Mouse (Mus musculus) lung, postnatal 0 days (tissue): ENCODE measurements around the gene Plpp7.

ENCODE experiments used
- CTCF ChIP-seq: IDR thresholded peaks from 2 replicates; pipeline ENCODE4 v1.5.1; 2016; ENCODE audit warnings: antibody characterized with exemption, mild to moderate bottlenecking
- EP300 ChIP-seq: IDR thresholded peaks from 2 replicates; pipeline ENCODE4 v1.6.1; 2016; ENCODE audit warnings: antibody characterized with exemption, mild to moderate bottlenecking, control low read depth

- TF ChIP-seq EP300, result no peak
- TF ChIP-seq CTCF, result no peak
Observed at GRCm38 (mm10) chr2:32056524-32056923, 38.8 kb upstream of the Plpp7 start.
